Comparison of ENCODE assay signal across 8 mouse cellular contexts in genomic region chr3:115596523-115596922, GRCm38 (mm10).
A peak's percentile ranks its signal among the peaks of the same experiment; 100 is the strongest.
DNase-seq lines count a peak whose midpoint lies in the region; ATAC-seq and TF ChIP-seq lines count a peak whose summit lies in the region.

No protein-coding gene starts in this region.

- no peak overlapping the region for H3K4me3 ChIP-seq in hindbrain, embryonic 11.5 days (ENCODE audit: low read depth, low read length)
- no peak overlapping the region for H3K4me3 ChIP-seq in hindbrain, embryonic 16.5 days (ENCODE audit: low read length)
- H3K4me3 ChIP-seq in midbrain, postnatal 0 days (ENCODE audit: low read depth, low read length): no peak overlapping the region
- H3K4me3 ChIP-seq in testis, adult 2 months (ENCODE audit: control insufficient read depth, low read depth, low read length): no peak overlapping the region

- TF ChIP-seq CTCF in midbrain, postnatal 0 days (IDR thresholded peaks at IDR 0.05): peak; percentile 68
- peak; percentile 90; the same call in 1 of the 2 replicates for TF ChIP-seq CTCF in testis, adult 2 months (IDR thresholded peaks at IDR 0.05; ENCODE audit: control insufficient read depth, insufficient read depth, insufficient replicate concordance, low read depth, low read length)

- peak; percentile 51; the same call in 1 of the 2 replicates for ATAC-seq in hindbrain, embryonic 11.5 days (ENCODE audit: low FRiP score)
- ATAC-seq in hindbrain, embryonic 16.5 days: no peak
- peak; percentile 78 for ATAC-seq in frontal cortex, adult (ENCODE audit: low TSS enrichment)
- peak; percentile 89 for ATAC-seq in inflammation-experienced regulatory T-cells, adult 6 months
- no peak for ATAC-seq in midbrain, postnatal 0 days (ENCODE audit: low FRiP score)

- TF ChIP-seq POLR2A in testis, adult 2 months (IDR thresholded peaks at IDR 0.05; ENCODE audit: control insufficient read depth, low read depth, low read length): no peak

- H3K9ac ChIP-seq in hindbrain, embryonic 11.5 days (ENCODE audit: low read depth, low read length): no peak overlapping the region
- H3K9ac ChIP-seq in hindbrain, embryonic 16.5 days (ENCODE audit: low read depth, low read length): no peak overlapping the region
- H3K9ac ChIP-seq in midbrain, postnatal 0 days (replicated peaks; ENCODE audit: low read length, poor library complexity, severe bottlenecking): no peak overlapping the region

- DNase-seq in hindbrain, embryonic 11.5 days (ENCODE audit: low spot score): peak; percentile 62
- peak; percentile 50 for DNase-seq in c-Kit-positive CD71-positive TER-119-negative erythroid progenitor cells, embryonic 14.5 days (ENCODE audit: low read depth)
- DNase-seq in left cerebral cortex, postnatal 25 days (ENCODE audit: low spot score in 2 of 2): peak; percentile 41 to 44
- peak; percentile 17 for DNase-seq in midbrain, postnatal 0 days (ENCODE audit: low spot score)

- no peaks in the 10 kb centered on the region for H3K27me3 ChIP-seq in hindbrain, embryonic 11.5 days (ENCODE audit: control insufficient read depth, insufficient read depth, low read length)
- no peaks in the 10 kb centered on the region for H3K27me3 ChIP-seq in hindbrain, embryonic 16.5 days (replicated peaks; ENCODE audit: control insufficient read depth, insufficient read depth, low read length)
- H3K27me3 ChIP-seq in midbrain, postnatal 0 days (ENCODE audit: insufficient read depth, low read length): no peaks in the 10 kb centered on the region
- H3K27me3 ChIP-seq in testis, adult 2 months (ENCODE audit: control insufficient read depth, insufficient read depth, low read length): no peaks in the 10 kb centered on the region

- H3K4me2 ChIP-seq in hindbrain, embryonic 11.5 days (replicated peaks; ENCODE audit: low read depth, low read length): no peak overlapping the region
- H3K4me2 ChIP-seq in hindbrain, embryonic 16.5 days (ENCODE audit: low read length): no peak overlapping the region
- no peak overlapping the region for H3K4me2 ChIP-seq in midbrain, postnatal 0 days (ENCODE audit: low read depth, low read length, poor library complexity, severe bottlenecking)

- intact Hi-C loops in left cerebral cortex, postnatal 25 days (cut with DNase I): loop anchor here (2.0 kb wide), 1 partner anchor 46 kb away; no protein-coding TSS in a partner anchor

- H3K36me3 ChIP-seq in hindbrain, embryonic 11.5 days (ENCODE audit: control insufficient read depth, insufficient read depth, low read length): no peaks in the 10 kb centered on the region
- no peaks in the 10 kb centered on the region for H3K36me3 ChIP-seq in hindbrain, embryonic 16.5 days (ENCODE audit: control insufficient read depth, insufficient read depth, low read length)
- no peaks in the 10 kb centered on the region for H3K36me3 ChIP-seq in midbrain, postnatal 0 days (ENCODE audit: insufficient read depth, low read length)
- no peaks in the 10 kb centered on the region for H3K36me3 ChIP-seq in testis, adult 2 months (ENCODE audit: control insufficient read depth, insufficient read depth, low read length)

- H3K4me1 ChIP-seq in hindbrain, embryonic 11.5 days (replicated peaks; ENCODE audit: control insufficient read depth, insufficient read depth, low read length): no peaks in the 10 kb centered on the region
- no peaks in the 10 kb centered on the region for H3K4me1 ChIP-seq in hindbrain, embryonic 16.5 days (ENCODE audit: control insufficient read depth, insufficient read depth, low read depth, low read length)
- H3K4me1 ChIP-seq in midbrain, postnatal 0 days (ENCODE audit: insufficient read depth, low read length): no peaks in the 10 kb centered on the region
- no peaks in the 10 kb centered on the region for H3K4me1 ChIP-seq in testis, adult 2 months (ENCODE audit: control insufficient read depth, insufficient read depth, low read length)

- no peaks in the 10 kb centered on the region for H3K9me3 ChIP-seq in hindbrain, embryonic 11.5 days (ENCODE audit: control insufficient read depth, low read length)
- H3K9me3 ChIP-seq in hindbrain, embryonic 16.5 days (ENCODE audit: control insufficient read depth, low read length): no peaks in the 10 kb centered on the region
- no peaks in the 10 kb centered on the region for H3K9me3 ChIP-seq in midbrain, postnatal 0 days (ENCODE audit: low read length)

- H3K27ac ChIP-seq in hindbrain, embryonic 11.5 days (ENCODE audit: low read depth, low read length): no peak overlapping the region
- no peak overlapping the region for H3K27ac ChIP-seq in hindbrain, embryonic 16.5 days (ENCODE audit: low read depth, low read length)
- no peak overlapping the region for H3K27ac ChIP-seq in midbrain, postnatal 0 days (ENCODE audit: low read depth, low read length)
- no peak overlapping the region for H3K27ac ChIP-seq in testis, adult 2 months (ENCODE audit: control insufficient read depth, insufficient read depth, low read depth, low read length)

- WGBS in hindbrain, embryonic 11.5 days: 37% methylated on average over 6 of the region's 6 CpGs
- 31% methylated on average over 6 of the region's 6 CpGs for WGBS in hindbrain, embryonic 16.5 days
- 35% methylated on average over 6 of the region's 6 CpGs for WGBS in midbrain, postnatal 0 days

Comparison
In these comparisons a context has a peak if more than half of its experiments do, and no peak if none do; other contexts are left out.
1. ATAC-seq: peak in hindbrain, embryonic 11.5 days (single experiment), frontal cortex, adult (single experiment) and inflammation-experienced regulatory T-cells, adult 6 months (single experiment); none in hindbrain, embryonic 16.5 days (single experiment) and midbrain, postnatal 0 days (single experiment).
2. Peak in every context shown above with its lines, with median percentiles within 50 percentile points of each other: DNase-seq.